11 mouse cellular contexts compared by ENCODE assay signal in genomic region chr15:100735095-100735952, GRCm38 (mm10). TPM values are rescaled to one million over a fixed set of nuclear protein-coding genes. Genes with fewer than 3 reads are reported as not detected.
DNase-seq lines count a peak whose midpoint lies in the region; ATAC-seq and TF ChIP-seq lines count a peak whose summit lies in the region.
"Had no signal": no experiment of that assay in that cellular context is flagged by ENCODE, and none has a peak within 500 bp of the region (broad histone marks: within the 10 kb centered on the region; RNA-seq: fewer than 3 reads in every experiment).

No protein-coding gene starts in this region.

- H3K27ac ChIP-seq in liver, embryonic 13.5 days: peak overlapping the region; percentile 23; the same call in 1 of the 2 replicates
- H3K27ac ChIP-seq in forebrain, embryonic 13.5 days: no peak overlapping the region
- H3K27ac ChIP-seq in stomach, postnatal 0 days (replicated peaks): no peak overlapping the region
- H3K27ac ChIP-seq: embryonic facial prominence, embryonic 13.5 days had no signal

- no peak overlapping the region for H3K9ac ChIP-seq in liver, embryonic 13.5 days
- H3K9ac ChIP-seq in forebrain, embryonic 13.5 days: no peak overlapping the region
- no peak overlapping the region for H3K9ac ChIP-seq in stomach, postnatal 0 days (ENCODE audit: low read length)
- H3K9ac ChIP-seq: embryonic facial prominence, embryonic 13.5 days had no signal

- DNase-seq in left cerebral cortex, postnatal 4 days: peak; percentile 55
- no peak for DNase-seq in left cerebral cortex, postnatal 25 days (ENCODE audit: low spot score in 2 of 2)
- peak; percentile 70 for DNase-seq in Muller cell, postnatal 12 days (ENCODE audit: inconsistent ontology term)
- DNase-seq in liver, embryonic 13.5 days: no peak
- DNase-seq in ovary, postnatal 36 days (ENCODE audit: low spot score): no peak
- no peak for DNase-seq in stomach, postnatal 0 days (ENCODE audit: low spot score)
- DNase-seq: cerebellum, adult 18-20 months; kidney, postnatal 14 days had no signal

- 0 out of 2 replicates have a peak, but pooled peaks have one; percentile 18 for ATAC-seq in liver, embryonic 13.5 days (ENCODE audit: low read depth)
- ATAC-seq in forebrain, embryonic 13.5 days: no peak
- ATAC-seq in stomach, postnatal 0 days (ENCODE audit: low FRiP score, low TSS enrichment): no peak

- peak overlapping the region; percentile 53 for H3K4me3 ChIP-seq in E14TG2a.4 (replicated peaks; ENCODE audit: low read length)
- no peak overlapping the region for H3K4me3 ChIP-seq in liver, embryonic 13.5 days (replicated peaks)
- no peak overlapping the region for H3K4me3 ChIP-seq in forebrain, embryonic 13.5 days
- H3K4me3 ChIP-seq in stomach, postnatal 0 days (ENCODE audit: low read depth, low read length): no peak overlapping the region
- H3K4me3 ChIP-seq: embryonic facial prominence, embryonic 13.5 days had no signal

- no peaks in the 10 kb centered on the region for H3K36me3 ChIP-seq in E14TG2a.4 (ENCODE audit: insufficient read depth, low read length)
- no peaks in the 10 kb centered on the region for H3K36me3 ChIP-seq in liver, embryonic 13.5 days
- no peaks in the 10 kb centered on the region for H3K36me3 ChIP-seq in forebrain, embryonic 13.5 days (ENCODE audit: poor library complexity, severe bottlenecking)
- H3K36me3 ChIP-seq in stomach, postnatal 0 days (ENCODE audit: control insufficient read depth, insufficient read depth, low read length): no peaks in the 10 kb centered on the region
- H3K36me3 ChIP-seq: embryonic facial prominence, embryonic 13.5 days had no signal

- H3K4me1 ChIP-seq in E14TG2a.4 (replicated peaks; ENCODE audit: low read depth, low read length): peaks cover 27% of the 10 kb centered on the region
- peaks cover 61% of the 10 kb centered on the region for H3K4me1 ChIP-seq in liver, embryonic 13.5 days (replicated peaks)
- H3K4me1 ChIP-seq in forebrain, embryonic 13.5 days: no peaks in the 10 kb centered on the region
- no peaks in the 10 kb centered on the region for H3K4me1 ChIP-seq in stomach, postnatal 0 days (replicated peaks; ENCODE audit: control insufficient read depth, insufficient read depth)
- H3K4me1 ChIP-seq: embryonic facial prominence, embryonic 13.5 days had no signal

- peak overlapping the region; percentile 15 for H3K4me2 ChIP-seq in liver, embryonic 13.5 days
- no peak overlapping the region for H3K4me2 ChIP-seq in forebrain, embryonic 13.5 days
- H3K4me2 ChIP-seq in stomach, postnatal 0 days (replicated peaks; ENCODE audit: low read depth): no peak overlapping the region
- H3K4me2 ChIP-seq: embryonic facial prominence, embryonic 13.5 days had no signal

- peaks cover 31% of the 10 kb centered on the region for H3K27me3 ChIP-seq in E14TG2a.4 (ENCODE audit: insufficient read depth, low read length)
- H3K27me3 ChIP-seq in liver, embryonic 13.5 days: peaks cover 24% of the 10 kb centered on the region
- peaks cover 13% of the 10 kb centered on the region for H3K27me3 ChIP-seq in forebrain, embryonic 13.5 days
- H3K27me3 ChIP-seq in stomach, postnatal 0 days (ENCODE audit: control insufficient read depth, insufficient read depth, low read length): no peaks in the 10 kb centered on the region

- no peaks in the 10 kb centered on the region for H3K9me3 ChIP-seq in E14TG2a.4 (ENCODE audit: low read length)
- H3K9me3 ChIP-seq in liver, embryonic 13.5 days (replicated peaks): no peaks in the 10 kb centered on the region
- no peaks in the 10 kb centered on the region for H3K9me3 ChIP-seq in forebrain, embryonic 13.5 days (replicated peaks)
- H3K9me3 ChIP-seq in stomach, postnatal 0 days (ENCODE audit: control insufficient read depth, low read length): no peaks in the 10 kb centered on the region
- H3K9me3 ChIP-seq: embryonic facial prominence, embryonic 13.5 days had no signal

- WGBS in liver, embryonic 13.5 days (ENCODE audit: insufficient replicate concordance): 49% methylated on average over 15 of the region's 15 CpGs
- 91% methylated on average over 14 of the region's 15 CpGs for WGBS in forebrain, embryonic 13.5 days
- WGBS in stomach, postnatal 0 days: 86% methylated on average over 14 of the region's 15 CpGs

- no peak for TF ChIP-seq CTCF in E14TG2a.4 (conservative IDR thresholded peaks at IDR 0.05; ENCODE audit: low read length)
- no peak for TF ChIP-seq CTCF in stomach, postnatal 0 days (IDR thresholded peaks at IDR 0.05; ENCODE audit: low read depth)

- TF ChIP-seq EP300 in stomach, postnatal 0 days (optimal IDR thresholded peaks at IDR 0.05): no peak

- intact Hi-C loops in left cerebral cortex, postnatal 4 days (cut with DNase I): no loop called here
- intact Hi-C loops in left cerebral cortex, postnatal 25 days (cut with DNase I): no loop called here

RNA-seq across cellular contexts. Expression of gene Galnt6, which starts 6.1 kb away (rescaled TPM):
- under 1 TPM; 0.34 to 0.40 TPM for total RNA-seq in left cerebral cortex, postnatal 4 days (2021)
- 1 to 10 TPM; 2.9 to 4.0 TPM for total RNA-seq in left cerebral cortex, postnatal 25 days (2021)
- polyA plus RNA-seq in liver, embryonic 13.5 days (2015; fragmentation: Nextera tagmentation; extraction: Ambion mirVana): 1.1 and 1.3 TPM in 2 replicates
- 0.06 and 0.10 TPM in 2 replicates for polyA plus RNA-seq in forebrain, embryonic 13.5 days (2015; fragmentation: Nextera tagmentation; extraction: Ambion mirVana)
- 9.5 and 11.0 TPM in 2 replicates for polyA plus RNA-seq in stomach, postnatal 0 days (2015; fragmentation: Nextera tagmentation; extraction: Ambion mirVana)

RNA-seq across cellular contexts. Expression of gene Slc4a8, which starts 26.2 kb away (rescaled TPM):
- total RNA-seq in left cerebral cortex, postnatal 4 days (2021): 10 to 100 TPM; 70.6 to 78.6 TPM
- 10 to 100 TPM; 66.5 to 79.7 TPM for total RNA-seq in left cerebral cortex, postnatal 25 days (2021)
- 0.34 and 0.51 TPM in 2 replicates for polyA plus RNA-seq in liver, embryonic 13.5 days (2015; fragmentation: Nextera tagmentation; extraction: Ambion mirVana)
- 17.1 and 19.5 TPM in 2 replicates for polyA plus RNA-seq in forebrain, embryonic 13.5 days (2015; fragmentation: Nextera tagmentation; extraction: Ambion mirVana)
- 2.2 TPM in 2 replicates for polyA plus RNA-seq in stomach, postnatal 0 days (2015; fragmentation: Nextera tagmentation; extraction: Ambion mirVana)

RNA-seq across cellular contexts. Expression of gene Cela1, which starts 47.6 kb away (rescaled TPM):
- total RNA-seq in left cerebral cortex, postnatal 4 days (2021): 1 to 10 TPM in 1 of 2 experiments, under 1 TPM in 1; 0.74 to 1.2 TPM
- total RNA-seq in left cerebral cortex, postnatal 25 days (2021): 1 to 10 TPM; 1.7 to 5.0 TPM
- 8.2 and 11.8 TPM in 2 replicates for polyA plus RNA-seq in liver, embryonic 13.5 days (2015; fragmentation: Nextera tagmentation; extraction: Ambion mirVana)
- polyA plus RNA-seq in forebrain, embryonic 13.5 days (2015; fragmentation: Nextera tagmentation; extraction: Ambion mirVana): 0.23 and 1.2 TPM in 2 replicates
- 22.3 and 24.1 TPM in 2 replicates for polyA plus RNA-seq in stomach, postnatal 0 days (2015; fragmentation: Nextera tagmentation; extraction: Ambion mirVana)

Comparison
In these comparisons a context has a peak if more than half of its experiments do, and no peak if none do; other contexts are left out.
1. DNase-seq: peak in left cerebral cortex, postnatal 4 days (single experiment) and Muller cell, postnatal 12 days (single experiment); none in left cerebral cortex, postnatal 25 days (0 of 2), liver, embryonic 13.5 days (single experiment), ovary, postnatal 36 days (single experiment) and stomach, postnatal 0 days (single experiment).